Mouse (Mus musculus): ENCODE results near the gene Lzts2. TPM values are rescaled to one million over a fixed set of nuclear protein-coding genes. Genes with fewer than 3 reads are reported as not detected.
A peak's percentile ranks its signal among the peaks of the same experiment; 100 is the strongest.
"Not testable (repeated sequence)": the region's sequence is repeated elsewhere in the genome, so short reads cannot be mapped to it uniquely, and the experiment has no call there.

The Lzts2 gene
- polyA plus RNA-seq, 1 experiment from 2014 or later, result 105 TPM

- Histone ChIP-seq H3K4me2 (no peak overlapping the region), H3K4me1 (replicated peaks) (peaks cover 23% of the 10 kb centered on the region), H3K27me3 (no peaks in the 10 kb centered on the region), H3K9me3 (no peaks in the 10 kb centered on the region), H3K36me3 (peaks cover 69% of the 10 kb centered on the region), H3K9ac (replicated peaks) (no peak overlapping the region), H3K4me3 (replicated peaks) (no peak overlapping the region), H3K27ac (no peak overlapping the region)
- 79% methylated on average over 6 of the region's 6 CpGs for WGBS
- ATAC-seq (ENCODE audit: insufficient number of reproducible peaks, insufficient read depth, low FRiP score, low TSS enrichment, low read depth), result no peak
Observed at GRCm38 (mm10) chr19:45026958-45027670, 12.9 kb downstream of the Lzts2 start.

GRCm38 (mm10) chr19:45027848-45028247 is 13.6 kb downstream of the Lzts2 start:
- no peak for ATAC-seq (ENCODE audit: insufficient number of reproducible peaks, insufficient read depth, low FRiP score, low TSS enrichment, low read depth)
- Histone ChIP-seq H3K4me3 (replicated peaks) (no peak overlapping the region), H3K4me1 (replicated peaks) (peaks cover 30% of the 10 kb centered on the region), H3K9ac (replicated peaks) (no peak overlapping the region), H3K4me2 (no peak overlapping the region), H3K9me3 (no peaks in the 10 kb centered on the region), H3K27me3 (no peaks in the 10 kb centered on the region), H3K27ac (no peak overlapping the region), H3K36me3 (peaks cover 61% of the 10 kb centered on the region)
- WGBS, result 90% methylated on average over 6 of the region's 6 CpGs

GRCm38 (mm10) chr19:45028746-45029145 is 14.5 kb downstream of the Lzts2 start:
- H3K4me2 ChIP-seq, result no peak overlapping the region
- H3K9ac ChIP-seq (replicated peaks), result no peak overlapping the region
- no peak for ATAC-seq (ENCODE audit: insufficient number of reproducible peaks, insufficient read depth, low FRiP score, low TSS enrichment, low read depth)
- peaks cover 29% of the 10 kb centered on the region for H3K4me1 ChIP-seq (replicated peaks)
- no peaks in the 10 kb centered on the region for H3K9me3 ChIP-seq
- WGBS, result 65% methylated on average over 19 of the region's 19 CpGs
- H3K27ac ChIP-seq, result 0 out of 2 replicates have a peak overlapping the region, but pooled peaks have one; percentile 35
- no peaks in the 10 kb centered on the region for H3K27me3 ChIP-seq
- H3K4me3 ChIP-seq (replicated peaks), result no peak overlapping the region
- H3K36me3 ChIP-seq, result peaks cover 52% of the 10 kb centered on the region

- Histone ChIP-seq H3K9me3 (no peaks in the 10 kb centered on the region), H3K36me3 (peaks cover 45% of the 10 kb centered on the region), H3K27me3 (no peaks in the 10 kb centered on the region), H3K9ac (replicated peaks) (no peak overlapping the region), H3K4me1 (replicated peaks) (peaks cover 28% of the 10 kb centered on the region), H3K27ac (no peak overlapping the region), H3K4me3 (replicated peaks) (no peak overlapping the region), H3K4me2 (no peak overlapping the region)
- WGBS, result 58% methylated on average over 8 of the region's 9 CpGs
- no peak for ATAC-seq (ENCODE audit: insufficient number of reproducible peaks, insufficient read depth, low FRiP score, low TSS enrichment, low read depth)
Observed at GRCm38 (mm10) chr19:45029571-45029970, 15.4 kb downstream of the Lzts2 start.

- Histone ChIP-seq H3K4me3 (replicated peaks) (no peak overlapping the region), H3K27me3 (no peaks in the 10 kb centered on the region), H3K4me2 (no peak overlapping the region), H3K36me3 (peaks cover 39% of the 10 kb centered on the region), H3K4me1 (replicated peaks) (peaks cover 28% of the 10 kb centered on the region), H3K9me3 (no peaks in the 10 kb centered on the region), H3K9ac (replicated peaks) (no peak overlapping the region), H3K27ac (no peak overlapping the region)
- WGBS, result 38% methylated on average over 8 of the region's 8 CpGs
- ATAC-seq (ENCODE audit: insufficient number of reproducible peaks, insufficient read depth, low FRiP score, low TSS enrichment, low read depth), result no peak
Observed at GRCm38 (mm10) chr19:45030111-45030510, 15.9 kb downstream of the Lzts2 start.

- Histone ChIP-seq H3K27ac (no peak overlapping the region), H3K27me3 (no peaks in the 10 kb centered on the region), H3K9ac (replicated peaks) (no peak overlapping the region), H3K9me3 (no peaks in the 10 kb centered on the region), H3K36me3 (peaks cover 30% of the 10 kb centered on the region), H3K4me3 (replicated peaks) (peak overlapping the region; percentile 19; the same call in 1 of the 2 replicates), H3K4me2 (peak overlapping the region; percentile 48), H3K4me1 (replicated peaks) (peaks cover 24% of the 10 kb centered on the region)
- ATAC-seq (ENCODE audit: insufficient number of reproducible peaks, insufficient read depth, low FRiP score, low TSS enrichment, low read depth), result no peak
- 41% methylated on average over 20 of the region's 20 CpGs for WGBS
Observed at GRCm38 (mm10) chr19:45030746-45031693, 16.8 kb downstream of the Lzts2 start.

GRCm38 (mm10) chr19:45031780-45032179 is 17.6 kb downstream of the Lzts2 start:
- Histone ChIP-seq H3K36me3 (peaks cover 22% of the 10 kb centered on the region), H3K9me3 (no peaks in the 10 kb centered on the region), H3K9ac (replicated peaks) (no peak overlapping the region), H3K27me3 (peaks cover 4% of the 10 kb centered on the region), H3K4me3 (replicated peaks) (no peak overlapping the region), H3K4me1 (replicated peaks) (peaks cover 24% of the 10 kb centered on the region), H3K27ac (no peak overlapping the region), H3K4me2 (no peak overlapping the region)
- 23% methylated on average over 4 of the region's 4 CpGs for WGBS
- peak; percentile 18; the same call in 1 of the 2 replicates for ATAC-seq (ENCODE audit: insufficient number of reproducible peaks, insufficient read depth, low FRiP score, low TSS enrichment, low read depth)

- WGBS, result 50% methylated on average over 17 of the region's 17 CpGs
- Histone ChIP-seq H3K4me3 (replicated peaks) (no peak overlapping the region), H3K9me3 (no peaks in the 10 kb centered on the region), H3K27ac (0 out of 2 replicates have a peak overlapping the region, but pooled peaks have one; percentile 8), H3K36me3 (peaks cover 13% of the 10 kb centered on the region), H3K4me2 (no peak overlapping the region), H3K27me3 (peaks cover 13% of the 10 kb centered on the region), H3K9ac (replicated peaks) (peak overlapping the region; percentile 12; the same call in 1 of the 2 replicates), H3K4me1 (replicated peaks) (peaks cover 21% of the 10 kb centered on the region)
- ATAC-seq (ENCODE audit: insufficient number of reproducible peaks, insufficient read depth, low FRiP score, low TSS enrichment, low read depth), result no peak
Observed at GRCm38 (mm10) chr19:45032570-45033332, 18.5 kb downstream of the Lzts2 start.

GRCm38 (mm10) chr19:45036867-45037266 is 22.7 kb downstream of the Lzts2 start:
- no peak overlapping the region for H3K4me3 ChIP-seq (replicated peaks)
- H3K36me3 ChIP-seq, result no peaks in the 10 kb centered on the region
- ATAC-seq (ENCODE audit: insufficient number of reproducible peaks, insufficient read depth, low FRiP score, low TSS enrichment, low read depth), result no peak
- H3K4me1 ChIP-seq (replicated peaks), result peaks cover 9% of the 10 kb centered on the region
- H3K27me3 ChIP-seq, result peaks cover 48% of the 10 kb centered on the region
- WGBS, result 32% methylated on average over 16 of the region's 16 CpGs
- no peak overlapping the region for H3K4me2 ChIP-seq
- H3K27ac ChIP-seq, result no peak overlapping the region
- H3K9ac ChIP-seq (replicated peaks), result no peak overlapping the region
- no peaks in the 10 kb centered on the region for H3K9me3 ChIP-seq

GRCm38 (mm10) chr19:45038198-45038597 is 24.0 kb downstream of the Lzts2 start:
- H3K4me2 ChIP-seq; H3K36me3 ChIP-seq; H3K4me3 ChIP-seq (replicated peaks); ATAC-seq (ENCODE audit: insufficient number of reproducible peaks, insufficient read depth, low FRiP score, low TSS enrichment, low read depth); H3K4me1 ChIP-seq (replicated peaks); H3K9ac ChIP-seq (replicated peaks); H3K9me3 ChIP-seq; H3K27ac ChIP-seq: not testable (repeated sequence)
- WGBS, result 87% methylated on average over 7 of the region's 7 CpGs
- peaks cover 55% of the 10 kb centered on the region for H3K27me3 ChIP-seq

- Histone ChIP-seq H3K4me1 (replicated peaks) (no peaks in the 10 kb centered on the region), H3K9me3 (no peaks in the 10 kb centered on the region), H3K27me3 (peaks cover 74% of the 10 kb centered on the region), H3K4me3 (replicated peaks) (no peak overlapping the region), H3K27ac (no peak overlapping the region), H3K36me3 (no peaks in the 10 kb centered on the region), H3K4me2 (no peak overlapping the region), H3K9ac (replicated peaks) (no peak overlapping the region)
- no peak for ATAC-seq (ENCODE audit: insufficient number of reproducible peaks, insufficient read depth, low FRiP score, low TSS enrichment, low read depth)
- 47% methylated on average over 13 of the region's 13 CpGs for WGBS
Observed at GRCm38 (mm10) chr19:45040214-45040613, 26.0 kb downstream of the Lzts2 start.

Data from limb, embryonic 12.5 days (tissue).